Mouse (Mus musculus): ENCODE measurements around the gene Gm37240.

DNA sequence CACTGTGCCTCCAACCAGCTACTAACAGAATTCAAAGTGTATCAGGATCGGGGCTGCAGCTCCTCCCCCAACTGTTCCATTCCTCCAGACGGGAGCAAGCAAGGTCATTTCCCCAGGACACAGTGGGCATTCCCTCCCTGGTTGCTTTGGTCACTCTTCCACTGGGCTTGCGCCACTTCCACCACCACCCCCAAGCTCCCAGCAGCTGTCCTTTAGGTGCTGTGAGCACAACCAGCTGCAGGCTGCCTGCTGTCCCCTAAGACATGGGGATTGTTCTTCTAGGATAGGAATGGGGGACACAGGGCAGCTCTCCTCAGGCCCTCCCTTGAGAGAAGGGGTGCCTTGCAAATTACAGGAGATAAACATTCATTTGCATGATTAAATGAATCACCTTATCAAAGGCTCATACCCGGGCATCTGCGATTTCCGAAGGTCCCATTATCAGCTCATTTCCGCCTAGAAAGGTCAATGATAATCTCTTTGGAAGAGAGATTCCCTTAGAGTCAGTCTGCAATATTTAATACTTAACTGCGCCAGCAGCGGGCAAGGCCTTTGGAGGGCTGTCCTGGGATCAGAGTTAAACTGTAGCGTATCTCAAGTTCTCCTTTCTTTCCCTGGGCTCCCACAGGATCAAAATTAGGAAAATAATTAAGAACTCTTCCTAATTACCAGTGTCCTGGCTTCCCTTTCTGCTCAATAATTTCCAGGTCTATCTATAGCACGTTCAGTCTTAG lies 1247.4 kb downstream of the Gm37240 start:
- TF ChIP-seq CTCF (IDR thresholded peaks at IDR 0.05; ENCODE audit: control insufficient read depth, insufficient read depth, low read length) (no peak), POLR2A (IDR thresholded peaks at IDR 0.05; ENCODE audit: borderline replicate concordance, control insufficient read depth, low read depth, low read length) (no peak)
